Mouse (Mus musculus) brain, embryonic 14.5 days (tissue): ENCODE results near the gene Efnb1.

Experiments used
- CTCF ChIP-seq: fragments of 200-500 bp; IDR thresholded peaks from 2 replicates; pipeline ENCODE4 v1.5.1; 2012; ENCODE audit warnings: inconsistent platforms, mild to moderate bottlenecking, moderate library complexity, borderline replicate concordance; ENCODE audit not compliant: insufficient read depth, insufficient read length; ENCODE audit errors: extremely low read depth
- POLR2A ChIP-seq: fragments of 200-500 bp; IDR thresholded peaks from 2 replicates; pipeline ENCODE4 v1.6.1; 2012; ENCODE audit warnings: mild to moderate bottlenecking, inconsistent platforms, borderline replicate concordance; ENCODE audit not compliant: poor library complexity, insufficient read depth, insufficient read length, severe bottlenecking; ENCODE audit errors: extremely low read depth

DNA sequence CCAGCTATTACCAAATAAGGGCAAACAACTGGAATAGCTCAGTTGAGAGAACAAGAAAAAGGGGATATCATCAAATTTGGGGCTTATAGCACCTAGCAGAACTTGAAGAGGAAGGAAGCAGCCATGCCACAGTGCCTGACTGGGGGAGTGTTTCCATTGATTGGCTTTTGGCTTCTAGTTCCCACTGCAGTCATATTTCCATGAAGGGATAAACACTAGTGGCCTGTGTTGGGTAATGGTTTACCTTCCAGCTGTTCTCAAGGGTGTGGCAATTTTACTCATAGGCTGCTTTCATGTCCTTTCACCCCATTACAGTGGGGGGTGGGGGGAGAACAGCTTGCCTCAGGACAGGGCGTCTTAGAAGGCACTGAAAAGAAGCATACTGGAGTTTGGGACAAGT, 31.1 kb downstream of the Efnb1 start:
- no peak for TF ChIP-seq CTCF
- TF ChIP-seq POLR2A = no peak
